Mouse (Mus musculus) cortical plate, adult 2 months (tissue): ENCODE data around the gene Nek2.

Experiments used
- CTCF ChIP-seq: fragments of 200-500 bp; IDR thresholded peaks from 2 replicates; pipeline ENCODE4 v1.5.1; 2011; ENCODE audit warnings: mild to moderate bottlenecking, control low read depth, low read length; ENCODE audit not compliant: insufficient read depth; ENCODE audit errors: extremely low read depth
- POLR2A ChIP-seq: fragments of 200-500 bp; IDR thresholded peaks from 2 replicates; pipeline ENCODE4 v1.6.1; 2011; ENCODE audit warnings: mild to moderate bottlenecking, low read length, control low read depth; ENCODE audit not compliant: insufficient read depth; ENCODE audit errors: extremely low read depth

- TF ChIP-seq CTCF (no peak), POLR2A (no peak)
These were observed 35.8 kb downstream of the Nek2 start for GRCm38 (mm10) chr1:191856886-191857651.
